Mouse (Mus musculus) macrophage (primary cell): ENCODE results near the gene Hist3h2ba. TPM values are rescaled to one million over a fixed set of nuclear protein-coding genes. Genes with fewer than 3 reads are reported as not detected.
A peak's percentile ranks its signal among the peaks of the same experiment; 100 is the strongest.

Source experiments
- H3K27ac ChIP-seq: fragments of 350-480 bp; formaldehyde crosslinking; 2 replicates; pipeline ENCODE4 v1.9.0; 2021
- H3K36me3 ChIP-seq: fragments of 350-480 bp; formaldehyde crosslinking; 2 replicates; pipeline ENCODE4 v1.9.0; 2021; ENCODE audit errors: inconsistent target
- H3K4me3 ChIP-seq: fragments of 350-480 bp; formaldehyde crosslinking; 2 replicates; pipeline ENCODE4 v1.9.0; 2021; ENCODE audit errors: inconsistent target
- H3K79me2 ChIP-seq: fragments of 350-480 bp; formaldehyde crosslinking; 2 replicates; pipeline ENCODE4 v1.9.0; 2021; ENCODE audit errors: inconsistent target
- WGBS: methylation state at CpG from one replicate; pipeline ENCODE4 v1.1.7; 2026; ENCODE audit warnings: inconsistent platforms; ENCODE audit not compliant: missing documents; 5-methylcytosine and 5-hydroxymethylcytosine counted together
- polyA plus RNA-seq: library from polyadenylated mRNA; stranded (reverse); fragments of 250-400 nt; gene quantifications from 3 replicates; pipeline ENCODE4 v1.2.4, GENCODE M21; 2018; ENCODE audit warnings: inconsistent platforms

Hist3h2ba gene
- polyA plus RNA-seq, 1 experiment from 2014 or later: not detected

DNA sequence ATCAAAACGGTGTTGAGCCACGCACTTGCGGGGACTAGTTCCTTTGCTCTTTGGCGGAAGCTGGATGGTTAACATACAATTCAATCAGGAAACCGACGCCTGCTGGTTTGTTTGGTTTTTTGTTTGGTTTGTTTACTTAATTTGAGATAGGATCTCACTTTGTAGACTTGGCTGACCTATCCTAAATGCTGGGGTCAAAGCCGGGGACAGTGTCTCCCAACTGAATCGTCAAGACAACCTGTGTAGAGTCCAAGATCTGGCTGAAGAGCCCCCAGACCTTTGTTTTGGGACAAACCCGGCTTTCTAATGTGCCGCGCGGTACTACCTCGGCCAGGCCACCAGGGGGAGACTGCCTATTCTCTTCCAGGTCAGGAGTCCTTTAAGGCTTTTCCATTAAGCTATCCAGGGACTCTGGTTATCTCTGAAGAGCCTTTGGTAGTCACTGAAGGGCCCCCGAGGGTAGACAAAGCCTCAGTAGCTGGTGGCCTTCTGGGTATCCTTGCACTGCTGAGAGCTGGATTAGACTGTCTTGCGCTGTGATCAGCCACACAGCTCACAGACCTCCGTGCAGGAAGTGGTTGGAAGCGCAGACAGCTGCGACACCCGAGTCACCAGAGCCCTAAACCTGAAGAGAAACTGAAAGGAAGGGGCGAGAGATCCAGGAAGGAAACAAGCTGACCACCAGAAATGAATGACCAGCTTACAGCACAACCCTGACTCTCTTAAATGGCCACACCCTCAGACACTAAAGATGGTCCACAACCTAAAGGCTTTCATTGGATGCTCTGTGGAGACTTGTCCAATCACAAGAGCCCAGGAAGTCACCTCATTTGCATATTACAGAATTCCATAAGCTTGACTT is 20.7 kb upstream of the Hist3h2ba start:
- H3K4me3 ChIP-seq: peak overlapping the region; percentile 43
- H3K79me2 ChIP-seq: no peaks in the 10 kb centered on the region
- peak overlapping the region; percentile 86 for H3K27ac ChIP-seq
- peaks cover 14% of the 10 kb centered on the region for H3K36me3 ChIP-seq
- WGBS: under 1% methylated on average over 20 of the region's 20 CpGs

DNA sequence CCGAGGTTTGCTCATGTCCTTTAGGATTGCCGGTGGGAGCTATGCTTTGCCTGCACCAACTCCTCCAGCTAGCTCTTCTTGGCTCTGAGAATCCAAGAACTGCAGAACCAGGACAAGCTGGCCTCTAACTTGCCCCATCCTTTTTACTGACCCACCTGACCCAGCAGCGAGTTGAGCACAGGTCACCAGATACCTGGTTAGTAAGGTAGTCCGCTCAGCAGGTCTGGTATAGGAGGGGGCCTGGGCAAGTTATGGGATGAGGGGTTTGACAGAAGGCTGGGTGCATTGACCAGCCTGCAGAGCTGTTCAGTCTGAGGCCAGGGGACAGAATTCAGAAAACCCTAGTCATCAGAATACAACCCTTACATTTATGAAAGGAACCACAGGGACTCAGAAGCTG is 19.7 kb upstream of the Hist3h2ba start:
- Histone ChIP-seq H3K79me2 (no peaks in the 10 kb centered on the region), H3K27ac (no peak overlapping the region), H3K4me3 (no peak overlapping the region), H3K36me3 (peaks cover 25% of the 10 kb centered on the region)
- 90% methylated on average over 4 of the region's 4 CpGs for WGBS

DNA sequence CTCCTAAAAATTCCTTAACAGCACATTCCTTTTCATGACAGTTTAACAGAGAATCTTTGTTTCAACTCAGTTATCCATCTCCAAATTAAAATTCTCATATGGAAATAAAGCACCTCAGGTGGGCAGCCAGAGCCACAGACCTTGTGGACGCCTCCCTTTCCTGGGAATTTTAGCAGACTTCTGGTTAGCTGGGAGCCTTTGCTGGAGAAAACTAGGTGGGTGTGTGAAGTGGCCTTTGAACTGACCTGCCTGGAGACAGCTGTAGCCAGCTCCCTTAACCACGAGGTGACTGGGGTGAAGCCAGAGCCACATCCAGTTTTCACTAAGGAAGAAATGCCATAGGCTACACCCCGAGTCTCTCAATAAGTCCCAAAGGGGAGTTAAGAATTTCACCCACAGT is 19.1 kb upstream of the Hist3h2ba start:
- no peak overlapping the region for H3K4me3 ChIP-seq
- peaks cover 30% of the 10 kb centered on the region for H3K36me3 ChIP-seq
- H3K79me2 ChIP-seq: no peaks in the 10 kb centered on the region
- no peak overlapping the region for H3K27ac ChIP-seq
- WGBS: 72% methylated on average over 2 of the region's 3 CpGs

DNA sequence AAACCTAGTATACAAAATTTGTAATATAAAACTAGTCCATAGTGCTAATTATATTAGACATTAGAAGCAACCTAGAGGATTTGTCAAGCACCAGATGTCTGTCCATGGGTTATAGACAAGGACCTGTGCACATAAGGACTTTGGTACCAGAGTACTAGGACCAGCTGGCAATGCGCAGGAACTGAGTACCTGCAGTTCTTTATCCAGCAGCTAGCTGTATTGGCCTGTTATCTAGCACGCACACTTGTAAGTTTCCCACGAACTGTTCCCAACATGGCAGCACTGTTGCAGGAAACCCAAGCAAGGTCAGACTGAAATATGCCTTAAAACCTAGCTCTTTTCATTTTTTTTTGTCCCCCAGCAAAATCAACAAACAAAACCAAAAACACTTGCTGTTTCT is 18.5 kb upstream of the Hist3h2ba start:
- H3K27ac ChIP-seq: no peak overlapping the region
- 93% methylated on average over 3 of the region's 3 CpGs for WGBS
- no peak overlapping the region for H3K4me3 ChIP-seq
- H3K36me3 ChIP-seq: peaks cover 35% of the 10 kb centered on the region
- H3K79me2 ChIP-seq: no peaks in the 10 kb centered on the region

DNA sequence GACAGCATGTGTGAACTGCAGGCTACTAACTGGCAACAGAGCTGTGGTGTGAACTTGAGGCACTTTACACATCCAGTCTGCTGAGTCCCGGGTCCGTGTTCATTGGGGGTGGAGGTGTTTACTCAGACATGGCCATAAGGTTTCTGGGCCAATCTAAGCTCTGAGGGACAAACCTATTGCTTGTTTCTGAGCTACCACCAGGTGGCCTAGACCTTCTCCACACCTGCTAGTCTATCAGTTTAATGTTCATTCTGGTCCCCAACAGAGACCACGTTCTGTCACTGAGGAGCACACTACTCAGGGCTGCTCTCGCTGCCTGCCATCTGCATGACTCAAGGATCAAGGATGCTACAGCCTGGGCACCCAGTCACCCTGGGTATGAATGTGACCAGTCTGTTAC is 17.1 kb upstream of the Hist3h2ba start:
- H3K79me2 ChIP-seq: no peaks in the 10 kb centered on the region
- no peak overlapping the region for H3K4me3 ChIP-seq
- peaks cover 46% of the 10 kb centered on the region for H3K36me3 ChIP-seq
- no peak overlapping the region for H3K27ac ChIP-seq
- WGBS: 66% methylated on average over 4 of the region's 4 CpGs

DNA sequence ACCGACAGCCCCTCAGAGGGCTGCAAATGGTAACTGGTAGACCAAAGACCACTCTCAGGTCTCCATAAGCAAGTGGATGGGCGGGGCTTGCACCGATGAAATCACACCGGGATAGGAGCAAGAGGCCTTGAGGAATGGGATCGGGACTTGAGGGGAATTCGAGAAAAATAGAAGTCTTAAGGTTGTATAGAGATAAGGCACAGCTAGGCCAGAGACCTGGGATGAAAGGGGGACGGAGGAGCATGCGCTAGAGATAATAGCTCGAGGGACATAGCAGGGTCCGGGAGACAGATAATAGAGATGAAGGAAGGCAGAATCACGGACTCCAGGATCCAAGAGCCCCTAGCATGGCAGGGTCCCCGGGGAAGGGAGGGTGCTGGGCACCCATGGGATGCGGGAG is 10.8 kb upstream of the Hist3h2ba start:
- Histone ChIP-seq H3K79me2 (peaks cover 13% of the 10 kb centered on the region; the same call in 1 of the 2 replicates), H3K27ac (no peak overlapping the region), H3K4me3 (peak overlapping the region; percentile 76), H3K36me3 (peaks cover 35% of the 10 kb centered on the region)
- 7% methylated on average over 13 of the region's 13 CpGs for WGBS

DNA sequence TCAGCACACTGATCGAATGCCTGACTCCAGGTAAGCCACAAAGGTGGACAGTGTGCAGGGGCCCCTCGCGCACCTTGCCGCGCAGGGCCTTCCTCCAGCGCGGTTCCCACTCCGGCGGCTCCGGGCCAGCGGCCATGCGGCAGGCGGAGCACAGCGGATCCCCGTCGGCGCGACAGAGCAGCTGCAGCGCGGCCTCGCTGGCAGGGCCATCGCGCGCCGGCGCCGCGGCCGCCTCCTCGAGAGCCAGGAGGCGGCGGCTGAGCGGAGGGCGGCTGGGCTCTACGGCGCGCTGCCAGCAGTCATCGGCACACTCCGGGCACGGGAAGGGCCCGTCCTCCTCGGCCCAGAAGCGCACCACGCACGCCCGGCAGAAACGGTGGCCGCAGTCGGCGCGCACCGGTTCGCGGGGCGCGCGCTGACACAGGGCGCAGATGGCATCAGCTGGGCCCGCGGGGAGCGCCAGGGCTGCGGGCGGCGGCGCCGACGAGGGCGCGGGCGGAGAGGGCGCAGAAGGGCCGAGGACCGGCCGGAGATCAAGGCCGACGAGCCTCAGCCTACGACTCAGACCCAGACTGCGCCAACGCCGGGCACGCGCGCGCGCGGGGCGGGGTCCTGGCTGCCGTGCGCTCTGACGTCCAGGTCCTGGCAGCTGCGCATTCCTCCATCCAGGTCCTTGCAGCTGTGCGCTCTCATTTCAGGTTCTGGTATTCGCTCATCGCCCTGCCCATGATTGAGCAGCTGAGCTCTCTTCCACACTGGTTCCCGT is 10.2 kb upstream of the Hist3h2ba start, which contains the start of gene Rnf187:
Gene Rnf187 (minus strand): TSS at position 595 of the 766 bp plus-strand sequence.
- peaks cover 13% of the 10 kb centered on the region; the same call in 1 of the 2 replicates for H3K79me2 ChIP-seq
- peaks cover 29% of the 10 kb centered on the region for H3K36me3 ChIP-seq
- H3K27ac ChIP-seq: no peak within 1 kb of the TSS
- peak within 1 kb of the TSS; percentile 76 for H3K4me3 ChIP-seq
- WGBS: under 1% methylated on average over 68 of the region's 95 CpGs

DNA sequence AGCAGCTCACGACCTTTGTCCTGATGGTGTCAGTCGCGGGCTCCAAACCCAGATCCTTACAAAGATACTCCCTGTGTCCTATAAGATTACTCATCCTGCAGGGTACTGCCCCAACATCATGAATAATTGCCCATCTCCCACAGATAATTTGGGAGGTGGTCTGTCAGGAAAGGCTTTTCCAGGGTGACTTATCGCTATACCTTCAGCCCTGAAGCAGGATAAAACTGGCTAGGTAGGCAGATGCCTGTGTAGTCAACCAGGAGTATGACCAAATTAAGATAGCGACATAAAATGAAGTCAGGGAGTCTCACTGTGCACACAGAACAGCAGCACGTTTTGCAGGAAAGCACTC is 9.7 kb upstream of the Hist3h2ba start:
- no peak overlapping the region for H3K27ac ChIP-seq
- peaks cover 23% of the 10 kb centered on the region; the same call in 1 of the 2 replicates for H3K36me3 ChIP-seq
- 22% methylated on average over 6 of the region's 6 CpGs for WGBS
- H3K4me3 ChIP-seq: no peak overlapping the region
- H3K79me2 ChIP-seq: peaks cover 13% of the 10 kb centered on the region; the same call in 1 of the 2 replicates

DNA sequence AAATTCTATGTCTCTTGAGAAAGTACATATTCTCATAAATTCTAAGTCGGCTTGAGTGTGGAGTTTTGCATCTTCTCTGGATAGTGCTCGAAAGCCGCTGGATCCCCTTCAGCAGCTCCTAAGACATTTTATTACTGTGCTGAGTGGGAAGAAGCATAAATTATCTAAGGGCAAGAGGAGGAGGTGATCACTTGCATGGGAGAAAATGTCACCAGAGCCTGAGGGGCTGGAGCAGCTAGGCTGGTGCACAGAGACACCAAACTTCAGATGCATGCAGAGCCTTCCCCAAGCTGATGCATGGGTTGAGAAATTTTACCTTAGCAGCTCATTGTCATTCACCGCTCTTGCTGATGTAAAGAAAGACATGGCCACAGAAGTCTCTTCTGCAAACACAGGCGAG is 4.6 kb upstream of the Hist3h2ba start:
- Histone ChIP-seq H3K79me2 (no peaks in the 10 kb centered on the region), H3K27ac (no peak overlapping the region), H3K36me3 (no peaks in the 10 kb centered on the region), H3K4me3 (no peak overlapping the region)
- WGBS: 94% methylated on average over 5 of the region's 5 CpGs

DNA sequence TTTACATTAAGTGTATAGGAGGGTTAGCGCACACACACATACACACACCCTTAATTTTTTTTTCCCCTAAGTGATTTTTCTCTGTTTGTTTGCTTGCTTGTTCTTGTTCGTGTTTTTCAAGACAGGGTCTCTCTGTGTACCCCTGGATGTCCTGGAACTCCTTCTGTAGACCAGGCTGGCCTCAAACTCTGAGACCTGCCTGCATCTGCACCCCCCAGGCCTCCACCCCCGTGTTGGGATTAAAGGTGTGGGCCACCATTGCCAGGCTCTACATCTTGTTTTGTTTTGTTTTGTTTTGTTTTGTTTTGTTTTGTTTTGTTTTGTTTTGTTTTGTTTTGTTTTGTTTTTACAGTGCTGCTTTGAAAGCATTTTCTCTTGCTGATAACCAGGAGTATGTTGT is 1.4 kb upstream of the Hist3h2ba start:
- H3K27ac ChIP-seq: no peak overlapping the region

DNA sequence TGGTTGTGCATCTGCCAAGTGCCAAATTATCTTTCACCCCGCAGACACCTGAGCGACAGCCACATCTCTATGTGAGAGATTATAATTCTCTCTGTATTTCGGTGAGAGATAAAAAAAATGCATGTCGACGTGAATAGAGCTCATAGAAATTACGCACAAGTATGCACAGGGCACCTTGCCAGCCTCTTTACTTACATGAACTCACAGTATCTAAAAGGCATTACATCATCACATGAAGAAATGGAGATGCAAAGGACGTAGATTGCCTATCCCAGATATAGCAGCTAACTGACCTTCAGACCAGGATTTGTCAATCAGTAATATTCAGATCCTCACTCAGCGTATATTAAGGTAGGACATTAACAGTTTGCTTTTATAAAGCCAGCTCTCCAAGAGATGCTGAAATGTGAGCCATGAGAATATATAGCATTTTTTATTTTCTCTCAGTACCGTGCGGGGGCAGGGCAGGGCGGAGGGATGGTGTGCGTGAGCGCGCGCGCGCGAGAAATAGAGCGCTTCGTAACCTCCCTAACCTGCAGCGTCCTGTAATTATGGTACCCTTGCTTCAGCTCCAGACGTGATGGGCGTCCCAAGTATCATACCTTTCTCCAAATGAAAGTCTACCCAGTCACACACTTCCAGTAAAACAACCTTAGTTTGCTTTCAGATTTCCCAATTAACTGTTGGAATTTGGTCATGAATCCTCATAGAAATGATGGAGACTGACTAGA is 757 bp upstream of the Hist3h2ba start:
- peak overlapping the region; percentile 15; the same call in 1 of the 2 replicates for H3K4me3 ChIP-seq
- no peaks in the 10 kb centered on the region for H3K79me2 ChIP-seq
- H3K27ac ChIP-seq: no peak overlapping the region
- H3K36me3 ChIP-seq: no peaks in the 10 kb centered on the region
- WGBS: 31% methylated on average over 22 of the region's 23 CpGs

More for the DNA sequence above, 1.4 kb upstream of the Hist3h2ba start:
- H3K4me3 ChIP-seq: no peak overlapping the region
- no peaks in the 10 kb centered on the region for H3K36me3 ChIP-seq
- 83% methylated on average over 3 of the region's 3 CpGs for WGBS
- H3K79me2 ChIP-seq: no peaks in the 10 kb centered on the region

DNA sequence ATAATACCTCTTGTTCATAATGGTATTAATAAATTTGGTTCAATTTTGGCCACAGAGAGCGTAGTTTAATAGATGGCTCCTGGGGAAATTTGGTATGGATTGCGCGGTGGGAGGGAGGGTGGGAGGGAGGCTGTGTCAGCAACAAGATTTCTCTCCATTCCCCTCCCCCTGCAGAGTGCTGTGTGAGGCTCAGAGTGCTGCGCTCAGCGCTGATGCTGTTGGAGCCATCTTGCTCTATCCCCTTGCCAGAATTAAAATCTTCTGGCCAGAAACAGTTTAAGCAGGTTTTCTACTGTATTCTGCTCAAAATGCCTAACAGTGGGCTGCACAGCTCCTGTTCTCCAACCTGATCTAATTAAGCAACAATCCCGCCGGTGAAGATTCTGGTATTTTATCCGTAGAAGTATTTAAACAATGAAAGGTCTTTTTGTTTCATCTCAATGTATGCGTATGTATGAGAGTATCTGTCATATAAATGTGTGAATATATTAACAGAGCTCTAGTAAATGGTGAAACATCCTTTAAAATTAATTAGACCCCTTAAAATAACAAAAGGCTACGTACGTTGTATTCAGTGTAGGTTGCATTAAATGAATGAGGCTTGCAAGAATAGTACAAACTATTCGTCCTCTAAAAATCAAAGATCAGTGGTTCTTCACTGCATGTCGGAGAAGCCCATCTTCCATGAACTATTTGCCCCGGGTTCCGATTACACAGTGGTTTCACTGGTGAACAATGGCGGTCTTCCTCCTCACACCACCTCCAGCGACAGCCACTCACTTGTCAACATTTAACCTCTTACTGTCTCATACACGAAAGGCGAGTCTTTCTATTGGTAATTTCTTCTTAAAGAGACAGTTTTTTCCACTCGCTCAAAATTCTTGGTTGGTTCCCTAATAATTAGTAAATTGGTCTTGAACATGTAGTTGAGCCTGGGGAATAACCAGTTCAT is 1.0 kb downstream of the Hist3h2ba start:
- no peaks in the 10 kb centered on the region for H3K36me3 ChIP-seq
- H3K79me2 ChIP-seq: no peaks in the 10 kb centered on the region
- H3K4me3 ChIP-seq: no peak overlapping the region
- no peak overlapping the region for H3K27ac ChIP-seq
- 72% methylated on average over 18 of the region's 20 CpGs for WGBS

DNA sequence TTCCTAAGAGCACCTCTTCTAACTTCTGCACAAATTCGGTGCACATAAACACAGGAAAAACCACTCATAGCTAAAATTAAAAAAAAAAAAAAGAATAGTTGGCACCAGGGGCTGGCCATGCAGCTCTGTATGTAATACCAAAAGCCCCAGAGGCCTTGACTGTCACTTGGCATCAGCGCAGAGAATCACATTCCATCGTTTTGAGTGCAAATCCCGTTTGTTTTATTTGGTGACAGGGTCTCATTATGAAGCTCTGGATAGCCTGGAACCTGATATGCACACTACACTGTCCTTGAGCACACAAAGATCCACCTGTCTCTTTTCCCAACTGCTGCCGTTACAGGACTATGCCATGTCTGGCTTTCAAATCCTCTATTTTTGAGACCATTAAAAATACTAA is 2.5 kb downstream of the Hist3h2ba start:
- Histone ChIP-seq H3K4me3 (no peak overlapping the region), H3K36me3 (no peaks in the 10 kb centered on the region), H3K27ac (no peak overlapping the region), H3K79me2 (peaks cover 13% of the 10 kb centered on the region)
- 100% methylated on average over 4 of the region's 5 CpGs for WGBS
